Mouse (Mus musculus): ENCODE data around the gene Znhit3. TPM values are rescaled to one million over a fixed set of nuclear protein-coding genes. Genes with fewer than 3 reads are reported as not detected.
A peak's percentile ranks its signal among the peaks of the same experiment; 100 is the strongest.

Gene Znhit3
- polyA plus RNA-seq, 1 experiment from 2014 or later, result 21.8 TPM

DNA sequence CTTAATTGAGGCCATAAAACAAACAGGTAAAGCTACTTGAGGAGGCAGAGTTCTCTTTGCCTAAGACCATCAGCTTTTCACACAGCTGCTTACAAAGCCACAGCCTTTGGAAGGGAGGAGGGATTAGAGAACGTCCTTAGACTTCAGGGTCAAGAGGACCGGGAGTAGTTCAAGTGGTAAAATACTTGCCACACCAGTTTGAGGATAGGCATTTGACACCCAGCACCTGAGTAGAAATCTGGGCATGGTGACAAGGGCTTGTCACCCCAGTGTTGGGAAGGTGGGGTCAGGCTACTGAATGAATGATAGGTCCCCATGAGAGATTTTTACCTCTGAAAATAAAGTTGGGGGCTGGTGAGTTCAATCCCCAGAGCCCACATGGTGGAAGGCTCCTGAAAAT is 36.4 kb upstream of the Znhit3 start:
- no peak for TF ChIP-seq EP300 (IDR thresholded peaks at IDR 0.05; ENCODE audit: low read depth)
- TF ChIP-seq CTCF (IDR thresholded peaks at IDR 0.05; ENCODE audit: low read depth), result no peak
- peaks cover 3% of the 10 kb centered on the region; the same call in 1 of the 2 replicates for H3K4me1 ChIP-seq (ENCODE audit: insufficient read depth)
- peaks cover 17% of the 10 kb centered on the region for H3K27me3 ChIP-seq (ENCODE audit: insufficient read depth, low read length)
- DNase-seq, result no peak
- WGBS (ENCODE audit: insufficient replicate concordance), result 52% methylated on average over 2 of the region's 2 CpGs
- H3K4me3 ChIP-seq (ENCODE audit: low read depth, low read length), result no peak overlapping the region
- H3K9ac ChIP-seq (replicated peaks), result no peak overlapping the region
- H3K4me2 ChIP-seq (ENCODE audit: low read depth, low read length), result no peak overlapping the region
- no peaks in the 10 kb centered on the region for H3K9me3 ChIP-seq (ENCODE audit: low read length)
- H3K36me3 ChIP-seq (replicated peaks; ENCODE audit: insufficient read depth, low read length), result no peaks in the 10 kb centered on the region
- no peak overlapping the region for H3K27ac ChIP-seq (ENCODE audit: low read depth)
- no peak for ATAC-seq

GRCm38 (mm10) chr11:84948526-84948925 is 32.4 kb upstream of the Znhit3 start:
- H3K36me3 ChIP-seq (replicated peaks; ENCODE audit: insufficient read depth, low read length), result no peaks in the 10 kb centered on the region
- TF ChIP-seq CTCF (IDR thresholded peaks at IDR 0.05; ENCODE audit: low read depth) (no peak), EP300 (IDR thresholded peaks at IDR 0.05; ENCODE audit: low read depth) (no peak)
- no peak overlapping the region for H3K27ac ChIP-seq (ENCODE audit: low read depth)
- no peak overlapping the region for H3K9ac ChIP-seq (replicated peaks)
- ATAC-seq (no peak), DNase-seq (peak; percentile 47)
- peaks cover 3% of the 10 kb centered on the region; the same call in 1 of the 2 replicates for H3K4me1 ChIP-seq (ENCODE audit: insufficient read depth)
- no peaks in the 10 kb centered on the region for H3K9me3 ChIP-seq (ENCODE audit: low read length)
- no peak overlapping the region for H3K4me3 ChIP-seq (ENCODE audit: low read depth, low read length)
- no peak overlapping the region for H3K4me2 ChIP-seq (ENCODE audit: low read depth, low read length)
- peaks cover 15% of the 10 kb centered on the region; the same call in 1 of the 2 replicates for H3K27me3 ChIP-seq (ENCODE audit: insufficient read depth, low read length)
- 26% methylated on average over 3 of the region's 3 CpGs for WGBS (ENCODE audit: insufficient replicate concordance)

- DNase-seq, result no peak
- no peak for ATAC-seq
- Histone ChIP-seq H3K27ac (ENCODE audit: low read depth) (no peak overlapping the region), H3K9ac (replicated peaks) (no peak overlapping the region), H3K4me1 (ENCODE audit: insufficient read depth) (peaks cover 3% of the 10 kb centered on the region; the same call in 1 of the 2 replicates), H3K4me2 (ENCODE audit: low read depth, low read length) (no peak overlapping the region), H3K36me3 (replicated peaks; ENCODE audit: insufficient read depth, low read length) (no peaks in the 10 kb centered on the region), H3K9me3 (ENCODE audit: low read length) (no peaks in the 10 kb centered on the region), H3K27me3 (ENCODE audit: insufficient read depth, low read length) (peaks cover 18% of the 10 kb centered on the region; the same call in 1 of the 2 replicates), H3K4me3 (ENCODE audit: low read depth, low read length) (no peak overlapping the region)
- TF ChIP-seq CTCF (IDR thresholded peaks at IDR 0.05; ENCODE audit: low read depth) (no peak), EP300 (IDR thresholded peaks at IDR 0.05; ENCODE audit: low read depth) (no peak)
- WGBS (ENCODE audit: insufficient replicate concordance), result 57% methylated on average over 3 of the region's 3 CpGs
Measured at GRCm38 (mm10) chr11:84948114-84948513, 31.9 kb upstream of the Znhit3 start.

- TF ChIP-seq CTCF (IDR thresholded peaks at IDR 0.05; ENCODE audit: low read depth) (no peak), EP300 (IDR thresholded peaks at IDR 0.05; ENCODE audit: low read depth) (no peak)
- no peak overlapping the region for H3K9ac ChIP-seq (replicated peaks)
- H3K27ac ChIP-seq (ENCODE audit: low read depth), result no peak overlapping the region
- 66% methylated on average over 6 of the region's 6 CpGs for WGBS (ENCODE audit: insufficient replicate concordance)
- ATAC-seq (no peak), DNase-seq (no peak)
- peaks cover 18% of the 10 kb centered on the region; the same call in 1 of the 2 replicates for H3K27me3 ChIP-seq (ENCODE audit: insufficient read depth, low read length)
- H3K4me3 ChIP-seq (ENCODE audit: low read depth, low read length), result no peak overlapping the region
- no peak overlapping the region for H3K4me2 ChIP-seq (ENCODE audit: low read depth, low read length)
- no peaks in the 10 kb centered on the region for H3K9me3 ChIP-seq (ENCODE audit: low read length)
- H3K36me3 ChIP-seq (replicated peaks; ENCODE audit: insufficient read depth, low read length), result no peaks in the 10 kb centered on the region
- peaks cover 3% of the 10 kb centered on the region; the same call in 1 of the 2 replicates for H3K4me1 ChIP-seq (ENCODE audit: insufficient read depth)
Measured at GRCm38 (mm10) chr11:84947206-84947605, 31.0 kb upstream of the Znhit3 start.

DNA sequence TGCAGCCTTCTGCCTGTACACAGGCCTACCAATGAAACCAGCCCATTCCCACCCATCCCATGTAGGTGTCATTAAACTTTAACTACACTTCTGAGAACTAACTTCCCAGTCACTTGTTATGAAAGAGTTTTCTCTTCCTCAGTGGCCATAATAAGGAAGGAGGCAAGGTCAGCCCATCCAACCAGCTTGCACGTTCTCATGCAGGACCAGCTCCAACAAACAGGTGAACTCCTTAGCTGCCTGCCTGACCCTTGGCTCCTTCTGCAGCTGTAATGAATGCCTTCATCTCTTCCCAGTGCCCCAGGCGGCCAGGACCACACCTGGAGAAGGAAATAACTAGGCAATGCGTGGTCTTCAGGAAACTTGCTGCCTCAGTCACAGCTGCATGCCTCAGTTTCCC is 29.7 kb upstream of the Znhit3 start:
- H3K9ac ChIP-seq (replicated peaks), result no peak overlapping the region
- H3K4me2 ChIP-seq (ENCODE audit: low read depth, low read length), result no peak overlapping the region
- peaks cover 18% of the 10 kb centered on the region; the same call in 1 of the 2 replicates for H3K27me3 ChIP-seq (ENCODE audit: insufficient read depth, low read length)
- 49% methylated on average over 3 of the region's 3 CpGs for WGBS (ENCODE audit: insufficient replicate concordance)
- H3K9me3 ChIP-seq (ENCODE audit: low read length), result no peaks in the 10 kb centered on the region
- no peak for TF ChIP-seq EP300 (IDR thresholded peaks at IDR 0.05; ENCODE audit: low read depth)
- TF ChIP-seq CTCF (IDR thresholded peaks at IDR 0.05; ENCODE audit: low read depth), result no peak
- H3K4me3 ChIP-seq (ENCODE audit: low read depth, low read length), result no peak overlapping the region
- DNase-seq, result no peak
- H3K27ac ChIP-seq (ENCODE audit: low read depth), result no peak overlapping the region
- H3K4me1 ChIP-seq (ENCODE audit: insufficient read depth), result peaks cover 3% of the 10 kb centered on the region; the same call in 1 of the 2 replicates
- ATAC-seq, result no peak
- H3K36me3 ChIP-seq (replicated peaks; ENCODE audit: insufficient read depth, low read length), result no peaks in the 10 kb centered on the region

DNA sequence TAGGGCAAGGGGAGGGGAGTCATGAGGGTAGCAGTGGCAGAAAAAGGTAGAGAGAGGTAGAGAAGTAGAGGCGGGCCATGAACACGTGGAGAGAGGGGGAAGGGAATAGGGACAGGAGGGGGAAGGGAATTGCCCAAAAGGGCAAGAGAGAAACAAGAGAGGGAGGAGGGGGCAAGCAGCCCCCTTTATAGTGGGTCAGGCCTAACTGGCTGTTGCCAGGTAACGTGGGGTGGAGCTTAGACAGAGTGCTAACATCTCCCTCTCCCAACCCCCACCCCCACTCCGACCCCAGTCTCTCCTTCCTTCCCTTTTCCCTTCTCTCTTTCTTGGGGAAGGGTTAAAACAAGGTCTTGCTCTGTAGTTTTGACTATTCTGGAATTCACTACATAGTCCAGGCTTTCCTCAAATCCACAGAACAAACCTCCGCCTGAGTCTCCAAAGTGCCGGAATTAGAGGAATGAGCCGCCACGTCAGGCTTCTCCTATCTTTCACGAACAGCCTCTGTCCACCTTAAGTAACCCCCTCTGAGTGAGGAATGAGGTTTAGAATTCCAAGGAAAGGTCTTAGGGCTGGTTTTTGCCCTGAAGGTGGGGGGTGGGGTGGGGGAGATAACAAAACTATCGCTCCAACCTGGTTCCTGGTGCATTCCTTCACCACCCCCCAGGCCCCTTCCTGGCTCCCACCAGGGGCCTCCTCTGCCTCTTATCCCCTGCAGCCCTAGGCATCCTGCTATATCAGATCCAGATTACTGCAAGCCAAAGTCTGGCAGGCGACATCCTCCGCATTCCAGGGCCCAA is 28.7 kb upstream of the Znhit3 start:
- WGBS (ENCODE audit: insufficient replicate concordance), result 7% methylated on average over 12 of the region's 12 CpGs

More for the DNA sequence above, 28.7 kb upstream of the Znhit3 start:
- TF ChIP-seq EP300 (IDR thresholded peaks at IDR 0.05; ENCODE audit: low read depth) (no peak), CTCF (IDR thresholded peaks at IDR 0.05; ENCODE audit: low read depth) (no peak)
- no peak for DNase-seq
- Histone ChIP-seq H3K4me1 (ENCODE audit: insufficient read depth) (peaks cover 3% of the 10 kb centered on the region; the same call in 1 of the 2 replicates), H3K36me3 (replicated peaks; ENCODE audit: insufficient read depth, low read length) (no peaks in the 10 kb centered on the region), H3K9ac (replicated peaks) (no peak overlapping the region), H3K4me2 (ENCODE audit: low read depth, low read length) (no peak overlapping the region), H3K27ac (ENCODE audit: low read depth) (no peak overlapping the region), H3K27me3 (ENCODE audit: insufficient read depth, low read length) (peaks cover 18% of the 10 kb centered on the region; the same call in 1 of the 2 replicates), H3K4me3 (ENCODE audit: low read depth, low read length) (no peak overlapping the region), H3K9me3 (ENCODE audit: low read length) (no peaks in the 10 kb centered on the region)
- no peak for ATAC-seq
